Comparison of ENCODE assay signal across 1 mouse cellular context in the genomic region with DNA sequence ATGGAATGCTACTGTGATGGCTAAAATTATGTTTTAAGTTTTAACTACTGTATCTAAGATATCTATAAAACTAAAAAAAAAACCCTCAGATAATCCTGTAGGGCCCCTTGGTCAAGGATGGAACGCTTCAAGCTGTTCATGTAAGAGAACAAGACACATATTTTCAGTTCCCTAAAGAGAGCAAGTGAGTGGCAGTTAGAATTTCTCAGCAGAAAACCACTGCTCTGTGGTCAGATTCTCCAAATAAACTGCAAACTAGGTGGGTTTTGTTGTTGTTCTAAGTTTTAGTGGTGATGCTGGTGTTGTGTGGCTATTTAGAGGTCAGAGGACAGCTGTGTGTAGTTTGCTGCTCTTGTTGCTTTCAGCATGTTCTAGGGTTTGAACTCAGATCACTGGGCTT.
TF ChIP-seq lines count a peak whose summit lies in the region.

No protein-coding gene starts in this region.

TF ChIP-seq in CH12.LX, 34 proteins besides CTCF, POLR2A, EP300 and RAD21 (continued from another document):
- TF ChIP-seq MEF2A (IDR thresholded peaks at IDR 0.05; ENCODE audit: borderline replicate concordance, low read depth, low read length) (peak; percentile 86), GABPA (IDR thresholded peaks at IDR 0.05; ENCODE audit: insufficient replicate concordance, low read depth, low read length) (no peak), JUN (IDR thresholded peaks at IDR 0.05; ENCODE audit: insufficient read depth, low read depth, low read length) (0 out of 2 replicates have a peak, but pooled peaks have one; percentile 25), MAFK (IDR thresholded peaks at IDR 0.05; ENCODE audit: insufficient replicate concordance, low read length) (peak; percentile 22; the same call in 1 of the 2 replicates), NELFE (IDR thresholded peaks at IDR 0.05; ENCODE audit: low read depth, low read length) (no peak), ZKSCAN1 (IDR thresholded peaks at IDR 0.05; ENCODE audit: borderline replicate concordance, low read depth, low read length) (no peak), ETS1 (conservative IDR thresholded peaks at IDR 0.05; ENCODE audit: low read depth, low read length) (peak; percentile 55), SMC3 (IDR thresholded peaks at IDR 0.05; ENCODE audit: low read depth, low read length) (no peak), NRF1 (IDR thresholded peaks at IDR 0.05; ENCODE audit: low read depth, low read length) (no peak), USF1 (IDR thresholded peaks at IDR 0.05; ENCODE audit: low read depth, low read length) (no peak), ZMIZ1 (IDR thresholded peaks at IDR 0.05; ENCODE audit: low read depth, low read length) (no peak), IRF4 (IDR thresholded peaks at IDR 0.05; ENCODE audit: low read depth, low read length) (peak; percentile 93), POLR2AphosphoS2 (IDR thresholded peaks at IDR 0.05; ENCODE audit: low read depth, low read length) (no peak), ZNF384 (IDR thresholded peaks at IDR 0.05; ENCODE audit: low read depth, low read length) (peak; percentile 74), HCFC1 (IDR thresholded peaks at IDR 0.05; ENCODE audit: low read depth, low read length) (no peak), TCF12 (IDR thresholded peaks at IDR 0.05; ENCODE audit: low read depth, low read length) (peak; percentile 64), BHLHE40 (IDR thresholded peaks at IDR 0.05; ENCODE audit: low read depth, low read length) (peak; percentile 58; the same call in 1 of the 2 replicates), USF2 (conservative IDR thresholded peaks at IDR 0.05; ENCODE audit: low read depth, low read length) (no peak), E2F4 (IDR thresholded peaks at IDR 0.05; ENCODE audit: insufficient replicate concordance, low read depth, low read length) (no peak), JUND (conservative IDR thresholded peaks at IDR 0.05; ENCODE audit: low read depth, low read length) (peak; percentile 45; the same call in 1 of the 2 replicates), MYC (IDR thresholded peaks at IDR 0.05; ENCODE audit: low read depth, low read length) (no peak), MAZ (IDR thresholded peaks at IDR 0.05; ENCODE audit: low read depth, low read length) (no peak)
TF ChIP-seq in CH12.LX: peak in this region for 10.
